Mouse (Mus musculus): ENCODE measurements around the gene Zfand2b. TPM values are rescaled to one million over a fixed set of nuclear protein-coding genes. Genes with fewer than 3 reads are reported as not detected.

Gene Zfand2b
- total RNA-seq, 2 experiments from 2014 or later = 27.6 to 28.9 TPM

GRCm38 (mm10) chr1:75141486-75142190, 26.8 kb upstream of the Zfand2b start:
- peak; percentile 60 to 64 for DNase-seq (ENCODE audit: extremely low spot score in 1 of 2, low spot score in 2 of 2)
- peak overlapping the region; percentile 77 for H3K4me3 ChIP-seq
- TF ChIP-seq CTCF (IDR thresholded peaks at IDR 0.05) = no peak
- intact Hi-C loops (cut with DNase I) = loop anchor here (2.0 kb wide), 2 partner anchors 27 to 39 kb away; partner anchors contain the start of genes Abcb6 and Zfand2b
- peak overlapping the region; percentile 99 for H3K27ac ChIP-seq

- intact Hi-C loops (cut with DNase I) = loop anchor here (2.0 kb wide), 2 partner anchors 26 to 38 kb away; partner anchors contain the start of genes Abcb6 and Zfand2b
- DNase-seq (ENCODE audit: extremely low spot score in 1 of 2, low spot score in 2 of 2) = peak; percentile 96
- peak within 1 kb of the TSS; percentile 77 for H3K4me3 ChIP-seq
- H3K27ac ChIP-seq = peak within 1 kb of the TSS; percentile 99
- TF ChIP-seq CTCF (IDR thresholded peaks at IDR 0.05) = peak; percentile 63
Measured at GRCm38 (mm10) chr1:75142301-75143261, 25.9 kb upstream of the Zfand2b start, which contains the start of the genes Cnppd1 and Retreg2. TSS of gene Cnppd1 (minus strand) at chr1:75142711. TSS of gene Retreg2 (plus strand) at chr1:75142778.

GRCm38 (mm10) chr1:75145589-75145988, 22.9 kb upstream of the Zfand2b start:
- TF ChIP-seq CTCF (IDR thresholded peaks at IDR 0.05) = no peak
- H3K4me3 ChIP-seq = no peak overlapping the region
- no peak overlapping the region for H3K27ac ChIP-seq
- intact Hi-C loops (cut with DNase I) = no loop called here
- DNase-seq (ENCODE audit: extremely low spot score in 1 of 2, low spot score in 2 of 2) = no peak

- H3K27ac ChIP-seq = no peak overlapping the region
- no peak overlapping the region for H3K4me3 ChIP-seq
- no peak for TF ChIP-seq CTCF (IDR thresholded peaks at IDR 0.05)
- DNase-seq (ENCODE audit: extremely low spot score in 1 of 2, low spot score in 2 of 2) = no peak
- intact Hi-C loops (cut with DNase I) = no loop called here
Measured at GRCm38 (mm10) chr1:75147411-75148135, 20.9 kb upstream of the Zfand2b start.

GRCm38 (mm10) chr1:75148727-75149126, 19.7 kb upstream of the Zfand2b start:
- Histone ChIP-seq H3K27ac (no peak overlapping the region), H3K4me3 (no peak overlapping the region)
- DNase-seq (ENCODE audit: extremely low spot score in 1 of 2, low spot score in 2 of 2) = no peak
- TF ChIP-seq CTCF (IDR thresholded peaks at IDR 0.05) = no peak
- intact Hi-C loops (cut with DNase I) = no loop called here

GRCm38 (mm10) chr1:75155837-75156236, 12.6 kb upstream of the Zfand2b start:
- Histone ChIP-seq H3K27ac (no peak overlapping the region), H3K4me3 (no peak overlapping the region)
- no peak for DNase-seq (ENCODE audit: extremely low spot score in 1 of 2, low spot score in 2 of 2)
- intact Hi-C loops (cut with DNase I) = no loop called here
- no peak for TF ChIP-seq CTCF (IDR thresholded peaks at IDR 0.05)

- TF ChIP-seq CTCF (IDR thresholded peaks at IDR 0.05) = no peak
- no peak for DNase-seq (ENCODE audit: extremely low spot score in 1 of 2, low spot score in 2 of 2)
- Histone ChIP-seq H3K4me3 (no peak overlapping the region), H3K27ac (no peak overlapping the region)
- intact Hi-C loops (cut with DNase I) = no loop called here
Measured at GRCm38 (mm10) chr1:75158990-75159389, 9.5 kb upstream of the Zfand2b start.

- DNase-seq (ENCODE audit: extremely low spot score in 1 of 2, low spot score in 2 of 2) = no peak
- Histone ChIP-seq H3K4me3 (no peak overlapping the region), H3K27ac (no peak overlapping the region)
- intact Hi-C loops (cut with DNase I) = no loop called here
- no peak for TF ChIP-seq CTCF (IDR thresholded peaks at IDR 0.05)
Measured at GRCm38 (mm10) chr1:75159540-75160255, 8.7 kb upstream of the Zfand2b start.

GRCm38 (mm10) chr1:75160256-75160617, 8.2 kb upstream of the Zfand2b start:
- no peak for TF ChIP-seq CTCF (IDR thresholded peaks at IDR 0.05)
- H3K4me3 ChIP-seq = no peak overlapping the region
- DNase-seq (ENCODE audit: extremely low spot score in 1 of 2, low spot score in 2 of 2) = no peak
- no peak overlapping the region for H3K27ac ChIP-seq
- intact Hi-C loops (cut with DNase I) = no loop called here

- peak overlapping the region; percentile 95 for H3K27ac ChIP-seq
- peak overlapping the region; percentile 93 for H3K4me3 ChIP-seq
- no peak for DNase-seq (ENCODE audit: extremely low spot score in 1 of 2, low spot score in 2 of 2)
- intact Hi-C loops (cut with DNase I) = loop anchor here (2.0 kb wide), 1 partner anchor 25 kb away; the partner anchor contains the start of genes Cnppd1 and Retreg2
- no peak for TF ChIP-seq CTCF (IDR thresholded peaks at IDR 0.05)
Measured at GRCm38 (mm10) chr1:75168093-75168471, 364 bp upstream of the Zfand2b start.

Data from left cerebral cortex, adult 2 months (tissue).